Mouse (Mus musculus): ENCODE measurements around the gene Ppm1b. TPM values are rescaled to one million over a fixed set of nuclear protein-coding genes. Genes with fewer than 3 reads are reported as not detected.

Gene Ppm1b
- polyA plus RNA-seq, 1 experiment, result 14.4 TPM

- H3K27me3 ChIP-seq (replicated peaks), result peaks cover 20% of the 10 kb centered on the region
- TF ChIP-seq FLI1 (IDR thresholded peaks at IDR 0.05; ENCODE audit: low read length), result no peak
- no peak for TF ChIP-seq GATA1 (IDR thresholded peaks at IDR 0.05; ENCODE audit: borderline replicate concordance, low read length)
- H3K4me1 ChIP-seq, result peaks cover 3% of the 10 kb centered on the region; the same call in 1 of the 2 replicates
- no peaks in the 10 kb centered on the region for H3K9me3 ChIP-seq
- H3K36me3 ChIP-seq (replicated peaks; ENCODE audit: low read length), result no peaks in the 10 kb centered on the region
- H3K4me3 ChIP-seq (replicated peaks), result no peak overlapping the region
These were observed 87.9 kb downstream of the Ppm1b start for GRCm38 (mm10) chr17:85044466-85044865.

GRCm38 (mm10) chr17:85045160-85045559 is 88.6 kb downstream of the Ppm1b start:
- Histone ChIP-seq H3K36me3 (replicated peaks; ENCODE audit: low read length) (no peaks in the 10 kb centered on the region), H3K4me3 (replicated peaks) (no peak overlapping the region)
- TF ChIP-seq GATA1 (IDR thresholded peaks at IDR 0.05; ENCODE audit: borderline replicate concordance, low read length), result no peak
- TF ChIP-seq FLI1 (IDR thresholded peaks at IDR 0.05; ENCODE audit: low read length), result no peak

DNA sequence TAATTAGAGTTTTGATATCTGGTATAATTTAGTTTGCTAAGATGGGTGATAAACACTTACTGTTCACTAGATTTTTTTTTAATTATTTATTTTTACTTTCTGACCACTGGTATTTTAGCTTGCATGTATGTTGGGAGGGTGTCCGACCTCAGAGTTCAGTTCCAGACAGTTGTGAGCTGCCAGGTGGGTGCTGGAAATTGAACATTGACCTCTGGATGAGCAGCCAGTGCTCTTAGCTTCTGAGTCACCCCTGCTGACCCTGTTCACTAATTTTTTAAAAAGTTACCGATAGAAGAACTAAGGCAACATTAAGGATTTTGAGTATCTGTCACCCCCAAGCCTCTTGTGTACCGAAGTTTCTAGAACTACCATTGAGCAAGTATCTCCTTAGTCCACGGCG is 91.8 kb downstream of the Ppm1b start:
- H3K4me1 ChIP-seq, result peaks cover 19% of the 10 kb centered on the region
- H3K27me3 ChIP-seq (replicated peaks), result peaks cover 13% of the 10 kb centered on the region
- no peaks in the 10 kb centered on the region for H3K9me3 ChIP-seq
- H3K36me3 ChIP-seq (replicated peaks; ENCODE audit: low read length), result peaks cover 4% of the 10 kb centered on the region
- TF ChIP-seq FLI1 (IDR thresholded peaks at IDR 0.05; ENCODE audit: low read length) (no peak), GATA1 (IDR thresholded peaks at IDR 0.05; ENCODE audit: borderline replicate concordance, low read length) (no peak)
- H3K4me3 ChIP-seq (replicated peaks), result no peak overlapping the region

More at GRCm38 (mm10) chr17:85045160-85045559, 88.6 kb downstream of the Ppm1b start:
- Histone ChIP-seq H3K9me3 (no peaks in the 10 kb centered on the region), H3K27me3 (replicated peaks) (peaks cover 20% of the 10 kb centered on the region), H3K4me1 (peaks cover 3% of the 10 kb centered on the region; the same call in 1 of the 2 replicates)

GRCm38 (mm10) chr17:85058276-85058675 is 101.7 kb downstream of the Ppm1b start:
- Histone ChIP-seq H3K4me1 (peaks cover 58% of the 10 kb centered on the region), H3K36me3 (replicated peaks; ENCODE audit: low read length) (peaks cover 32% of the 10 kb centered on the region), H3K27me3 (replicated peaks) (no peaks in the 10 kb centered on the region), H3K9me3 (no peaks in the 10 kb centered on the region), H3K4me3 (replicated peaks) (no peak overlapping the region)
- TF ChIP-seq FLI1 (IDR thresholded peaks at IDR 0.05; ENCODE audit: low read length) (no peak), GATA1 (IDR thresholded peaks at IDR 0.05; ENCODE audit: borderline replicate concordance, low read length) (no peak)

DNA sequence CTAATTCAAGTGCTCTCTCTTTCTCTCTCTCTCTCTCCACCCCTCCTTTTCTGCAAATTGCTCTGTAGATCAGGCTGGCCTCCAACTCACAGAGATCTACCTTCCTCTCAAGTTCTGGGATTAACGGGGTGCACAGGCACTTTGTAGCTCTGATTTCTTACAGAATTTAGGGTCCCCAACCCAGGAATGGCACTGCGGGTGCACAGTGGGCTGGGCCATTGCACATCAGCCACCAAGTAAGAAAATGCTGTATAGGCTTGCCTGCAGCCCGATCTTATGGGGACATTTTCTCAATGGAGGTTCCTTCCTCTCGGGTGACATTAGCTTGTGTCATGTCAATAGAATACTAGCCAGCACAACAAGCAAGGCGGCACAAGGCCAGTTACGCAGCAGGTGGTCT is 102.6 kb downstream of the Ppm1b start:
- no peak for TF ChIP-seq FLI1 (IDR thresholded peaks at IDR 0.05; ENCODE audit: low read length)
- no peak for TF ChIP-seq GATA1 (IDR thresholded peaks at IDR 0.05; ENCODE audit: borderline replicate concordance, low read length)
- H3K36me3 ChIP-seq (replicated peaks; ENCODE audit: low read length), result peaks cover 40% of the 10 kb centered on the region
- H3K27me3 ChIP-seq (replicated peaks), result no peaks in the 10 kb centered on the region
- H3K4me3 ChIP-seq (replicated peaks), result no peak overlapping the region
- peaks cover 59% of the 10 kb centered on the region for H3K4me1 ChIP-seq
- H3K9me3 ChIP-seq, result no peaks in the 10 kb centered on the region

DNA sequence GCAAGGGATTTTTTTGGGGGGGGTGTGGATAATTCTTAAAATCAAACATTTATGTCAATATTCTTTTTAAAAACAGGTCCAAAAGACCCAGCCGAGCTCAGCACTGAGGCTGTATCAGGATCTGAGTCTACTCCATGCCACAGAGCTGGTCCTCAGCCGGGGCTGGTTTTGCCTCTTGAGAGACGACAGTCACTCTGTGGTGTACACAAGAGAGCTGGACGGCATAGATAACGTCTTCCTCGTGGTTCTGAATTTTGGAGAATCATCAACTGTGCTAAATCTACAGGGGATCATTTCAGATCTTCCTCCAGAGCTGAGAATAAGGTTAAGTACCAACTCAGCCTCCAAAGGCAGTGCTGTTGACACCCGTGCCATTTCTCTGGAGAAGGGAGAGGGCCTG is 107.0 kb downstream of the Ppm1b start:
- Histone ChIP-seq H3K27me3 (replicated peaks) (no peaks in the 10 kb centered on the region), H3K4me3 (replicated peaks) (peak overlapping the region; percentile 59), H3K9me3 (no peaks in the 10 kb centered on the region), H3K36me3 (replicated peaks; ENCODE audit: low read length) (peaks cover 84% of the 10 kb centered on the region), H3K4me1 (peaks cover 66% of the 10 kb centered on the region)
- TF ChIP-seq GATA1 (IDR thresholded peaks at IDR 0.05; ENCODE audit: borderline replicate concordance, low read length) (no peak), FLI1 (IDR thresholded peaks at IDR 0.05; ENCODE audit: low read length) (no peak)

GRCm38 (mm10) chr17:85067331-85067730 is 110.8 kb downstream of the Ppm1b start:
- Histone ChIP-seq H3K36me3 (replicated peaks; ENCODE audit: low read length) (peaks cover 99% of the 10 kb centered on the region), H3K27me3 (replicated peaks) (no peaks in the 10 kb centered on the region)
- TF ChIP-seq FLI1 (IDR thresholded peaks at IDR 0.05; ENCODE audit: low read length) (no peak), GATA1 (IDR thresholded peaks at IDR 0.05; ENCODE audit: borderline replicate concordance, low read length) (no peak)

GRCm38 (mm10) chr17:85070658-85071057 is 114.1 kb downstream of the Ppm1b start:
- H3K36me3 ChIP-seq (replicated peaks; ENCODE audit: low read length), result peaks cover 99% of the 10 kb centered on the region
- peaks cover 22% of the 10 kb centered on the region for H3K4me1 ChIP-seq
- no peaks in the 10 kb centered on the region for H3K27me3 ChIP-seq (replicated peaks)
- H3K9me3 ChIP-seq, result no peaks in the 10 kb centered on the region
- TF ChIP-seq FLI1 (IDR thresholded peaks at IDR 0.05; ENCODE audit: low read length), result no peak
- no peak overlapping the region for H3K4me3 ChIP-seq (replicated peaks)

More at GRCm38 (mm10) chr17:85067331-85067730, 110.8 kb downstream of the Ppm1b start:
- no peak overlapping the region for H3K4me3 ChIP-seq (replicated peaks)
- peaks cover 47% of the 10 kb centered on the region for H3K4me1 ChIP-seq
- no peaks in the 10 kb centered on the region for H3K9me3 ChIP-seq

GRCm38 (mm10) chr17:85071088-85071775 is 114.7 kb downstream of the Ppm1b start:
- no peaks in the 10 kb centered on the region for H3K27me3 ChIP-seq (replicated peaks)
- H3K36me3 ChIP-seq (replicated peaks; ENCODE audit: low read length), result peaks cover 99% of the 10 kb centered on the region
- no peaks in the 10 kb centered on the region for H3K9me3 ChIP-seq
- H3K4me3 ChIP-seq (replicated peaks), result no peak overlapping the region
- H3K4me1 ChIP-seq, result peaks cover 22% of the 10 kb centered on the region
- no peak for TF ChIP-seq GATA1 (IDR thresholded peaks at IDR 0.05; ENCODE audit: borderline replicate concordance, low read length)
- TF ChIP-seq FLI1 (IDR thresholded peaks at IDR 0.05; ENCODE audit: low read length), result no peak

DNA sequence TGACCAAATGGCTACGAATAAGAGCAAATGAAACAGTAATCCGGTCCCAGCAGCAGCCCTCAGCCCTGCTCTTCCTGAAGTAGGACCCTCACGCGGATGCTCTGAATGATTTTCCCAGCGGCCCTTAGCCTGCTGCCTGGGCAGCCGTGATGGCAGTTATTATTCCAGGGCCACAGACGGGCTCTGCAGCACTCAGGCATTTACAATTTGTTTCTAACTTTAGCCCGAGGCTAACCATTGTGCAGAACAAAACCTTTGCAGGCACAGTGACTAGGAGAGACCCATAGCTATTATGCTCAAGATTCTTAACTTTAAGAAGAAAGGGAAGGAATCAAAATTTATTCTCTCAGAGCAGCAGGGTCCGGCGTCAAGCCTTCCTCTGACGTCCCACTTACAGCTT is 115.8 kb downstream of the Ppm1b start:
- TF ChIP-seq FLI1 (IDR thresholded peaks at IDR 0.05; ENCODE audit: low read length) (no peak), GATA1 (IDR thresholded peaks at IDR 0.05; ENCODE audit: borderline replicate concordance, low read length) (no peak)
- peaks cover 99% of the 10 kb centered on the region for H3K36me3 ChIP-seq (replicated peaks; ENCODE audit: low read length)
- H3K4me1 ChIP-seq, result peaks cover 13% of the 10 kb centered on the region
- no peaks in the 10 kb centered on the region for H3K27me3 ChIP-seq (replicated peaks)
- H3K9me3 ChIP-seq, result no peaks in the 10 kb centered on the region
- H3K4me3 ChIP-seq (replicated peaks), result no peak overlapping the region
